Mouse (Mus musculus) heart, adult 2 months (tissue): ENCODE results near the gene Robo1. TPM values are rescaled to one million over a fixed set of nuclear protein-coding genes. Genes with fewer than 3 reads are reported as not detected.

Source experiments
- DNase-seq, 2 experiments: peaks; one replicate each; pipeline ENCODE4 v3.0.0; 2021
- H3K27ac ChIP-seq: fragments of 200-600 bp; 2 replicates; pipeline ENCODE4 v1.8.1; 2022
- H3K27me3 ChIP-seq: fragments of 200-500 bp; 2 replicates; pipeline ENCODE4 v1.6.1; 2012; ENCODE audit warnings: mild to moderate bottlenecking, low read length, inconsistent platforms, mixed read lengths; ENCODE audit not compliant: control insufficient read depth, insufficient read depth
- H3K36me3 ChIP-seq: fragments of 200-500 bp; 2 replicates; pipeline ENCODE4 v1.6.1; 2012; ENCODE audit warnings: low read length, inconsistent platforms; ENCODE audit not compliant: control insufficient read depth, insufficient read depth
- H3K4me1 ChIP-seq: fragments of 200-500 bp; 2 replicates; pipeline ENCODE4 v1.6.1; 2011; ENCODE audit warnings: low read length; ENCODE audit not compliant: control insufficient read depth, insufficient read depth
- H3K4me3 ChIP-seq: fragments of 200-600 bp; 2 replicates; pipeline ENCODE4 v1.8.1; 2022
- H3K79me2 ChIP-seq: fragments of 200-500 bp; replicated peaks from 2 replicates; pipeline ENCODE4 v1.6.1; 2012; ENCODE audit warnings: mild to moderate bottlenecking, inconsistent platforms, low read length, moderate library complexity, mixed read lengths; ENCODE audit not compliant: control insufficient read depth, insufficient read depth
- H3K9ac ChIP-seq: fragments of 200-500 bp; 2 replicates; pipeline ENCODE4 v1.6.1; 2012; ENCODE audit warnings: low read depth, mild to moderate bottlenecking, control low read depth, inconsistent platforms, low read length, mixed read lengths
- CTCF ChIP-seq: fragments of 200-600 bp; IDR thresholded peaks from 2 replicates; pipeline ENCODE4 v1.8.1; 2022; ENCODE audit warnings: antibody characterized with exemption, mild to moderate bottlenecking, moderate library complexity
- EP300 ChIP-seq: fragments of 200-500 bp; IDR thresholded peaks from 2 replicates; pipeline ENCODE4 v1.6.1; 2011; ENCODE audit warnings: low read depth, low read length, control low read depth; ENCODE audit not compliant: insufficient read depth
- POLR2A ChIP-seq: fragments of 200-500 bp; IDR thresholded peaks from 2 replicates; pipeline ENCODE4 v1.6.1; 2011; ENCODE audit warnings: mild to moderate bottlenecking, low read depth, low read length, control low read depth; ENCODE audit not compliant: insufficient read depth
- WGBS: fragments of 180-500 bp; shearing (Covaris S2); methylation state at CpG from one replicate; pipeline ENCODE4 v1.1.7; 2018; 5-methylcytosine and 5-hydroxymethylcytosine counted together
- intact Hi-C: fragments of 180-260 bp; cut with DNase I; formaldehyde crosslinking; loops from one replicate; pipeline ENCODE4 v1.15.1; 2025
- polyA plus RNA-seq: library from polyadenylated mRNA; depleted of rRNA; stranded (reverse); fragments of >200 nt; gene quantifications from 2 replicates; pipeline ENCODE4 v1.2.3, GENCODE M21; 2012
- total RNA-seq, 2 experiments: library from RNA; stranded (reverse); gene quantifications; 2 replicates each; pipeline ENCODE4 v1.2.3; 2021

Gene Robo1
- total and polyA plus RNA-seq, 3 experiments: 0.76 to 1.2 (median 1.1) TPM

GRCm38 (mm10) chr16:72974681-72975080 is 666.6 kb downstream of the Robo1 start:
- WGBS: 95% methylated on average over 4 of the region's 4 CpGs
- no peaks in the 10 kb centered on the region for H3K27me3 ChIP-seq
- H3K27ac ChIP-seq: no peak overlapping the region
- no peaks in the 10 kb centered on the region for H3K36me3 ChIP-seq
- no peak overlapping the region for H3K4me3 ChIP-seq
- no peak overlapping the region for H3K9ac ChIP-seq
- TF ChIP-seq CTCF: no peak
- TF ChIP-seq EP300: no peak
- TF ChIP-seq POLR2A: no peak
- no peaks in the 10 kb centered on the region for H3K4me1 ChIP-seq
- H3K79me2 ChIP-seq: no peaks in the 10 kb centered on the region
- DNase-seq: no peak
- intact Hi-C loops: loop anchor here (5.0 kb wide), 1 partner anchor 312 kb away; no protein-coding TSS in a partner anchor

DNA sequence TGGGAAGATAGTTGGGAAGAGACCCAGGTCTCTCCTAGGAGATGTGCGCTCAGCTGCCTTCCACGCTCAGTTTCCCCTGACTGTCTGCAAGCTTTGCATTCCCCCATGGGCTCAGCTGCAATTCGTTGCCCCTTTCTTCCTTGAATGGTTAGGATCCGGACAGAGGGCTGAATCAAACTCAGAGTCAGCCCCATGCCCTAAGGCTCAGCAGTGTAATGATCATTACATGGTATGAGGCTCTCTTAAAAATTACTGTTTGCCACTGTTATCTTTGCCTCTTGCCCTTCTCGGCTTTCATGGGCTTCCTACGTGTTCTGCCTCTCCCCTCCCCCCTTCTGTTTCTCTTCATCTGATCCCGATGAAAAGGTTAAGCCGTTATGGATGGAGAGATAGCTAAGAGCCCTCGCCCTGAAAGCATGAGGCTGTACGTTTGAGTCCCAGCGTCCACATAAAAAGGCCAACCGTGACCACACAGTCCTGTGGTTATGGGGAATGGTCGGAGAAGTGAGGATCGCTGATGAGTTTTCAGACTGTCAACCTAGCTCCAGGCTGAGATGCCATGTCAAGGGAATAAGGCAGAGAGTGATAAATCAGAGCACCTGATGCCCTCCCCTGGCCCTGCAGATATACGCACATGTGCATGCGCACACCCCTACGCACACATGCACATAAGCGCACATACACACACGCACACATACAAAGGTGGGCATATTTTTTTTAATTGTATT is 668.9 kb downstream of the Robo1 start:
- no peak overlapping the region for H3K27ac ChIP-seq
- H3K27me3 ChIP-seq: no peaks in the 10 kb centered on the region
- 80% methylated on average over 19 of the region's 19 CpGs for WGBS
- no peak overlapping the region for H3K9ac ChIP-seq
- TF ChIP-seq EP300 (no peak), POLR2A (no peak), CTCF (no peak)
- H3K4me1 ChIP-seq: no peaks in the 10 kb centered on the region
- no peaks in the 10 kb centered on the region for H3K36me3 ChIP-seq
- no peak overlapping the region for H3K4me3 ChIP-seq
- no peak for DNase-seq
- intact Hi-C loops: loop anchor here (5.0 kb wide), 1 partner anchor 315 kb away; no protein-coding TSS in a partner anchor
- no peaks in the 10 kb centered on the region for H3K79me2 ChIP-seq

DNA sequence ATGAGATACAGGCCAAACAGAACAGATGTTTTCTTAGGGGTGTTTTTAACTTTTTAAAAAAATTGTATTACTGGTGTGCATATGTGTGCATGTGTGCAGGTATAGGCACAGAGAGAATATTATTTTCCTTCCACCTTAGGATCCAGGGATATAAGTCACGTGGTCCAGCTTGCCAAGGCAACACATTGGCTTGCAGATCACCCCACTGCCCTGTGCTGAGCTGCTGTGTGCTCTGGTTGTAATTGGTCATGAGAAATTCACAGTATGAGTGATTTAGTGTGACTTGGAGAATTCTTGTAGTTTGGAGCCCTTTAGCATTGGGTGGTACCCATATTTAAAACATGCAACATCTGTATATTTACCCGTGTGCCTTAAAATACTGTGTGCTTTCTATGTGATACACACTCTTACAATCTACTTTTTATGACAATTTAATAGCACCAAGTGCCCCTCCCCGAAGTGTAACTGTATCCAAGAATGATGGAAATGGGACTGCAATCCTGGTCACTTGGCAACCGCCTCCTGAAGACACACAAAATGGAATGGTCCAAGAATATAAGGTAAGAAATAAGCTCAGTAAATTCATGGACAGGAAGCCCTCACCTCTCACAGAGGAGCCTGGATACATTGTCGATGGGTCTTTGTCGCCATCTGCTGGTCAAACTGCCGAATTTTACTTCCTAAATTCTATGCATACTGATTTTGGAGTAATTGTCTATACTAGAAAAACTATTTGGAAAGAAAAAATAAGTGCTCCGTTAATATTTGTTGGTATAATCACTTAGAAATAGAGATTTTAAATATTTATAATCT is 671.5 kb downstream of the Robo1 start:
- no peak overlapping the region for H3K9ac ChIP-seq
- no peaks in the 10 kb centered on the region for H3K4me1 ChIP-seq
- H3K79me2 ChIP-seq: no peaks in the 10 kb centered on the region
- WGBS: 25% methylated on average over 8 of the region's 8 CpGs
- intact Hi-C loops: loop anchor here (1.0 to 5.0 kb wide), 4 partner anchors 317 to 761 kb away; no protein-coding TSS in a partner anchor
- no peaks in the 10 kb centered on the region for H3K36me3 ChIP-seq
- DNase-seq: peak; percentile 20 to 59
- peak; percentile 94 for TF ChIP-seq CTCF
- TF ChIP-seq POLR2A: no peak
- TF ChIP-seq EP300: 0 out of 2 replicates have a peak, but pooled peaks have one; percentile 37
- H3K4me3 ChIP-seq: no peak overlapping the region
- no peak overlapping the region for H3K27ac ChIP-seq
- no peaks in the 10 kb centered on the region for H3K27me3 ChIP-seq

GRCm38 (mm10) chr16:72990376-72991167 is 682.5 kb downstream of the Robo1 start:
- Histone ChIP-seq H3K36me3 (no peaks in the 10 kb centered on the region), H3K27ac (no peak overlapping the region), H3K79me2 (no peaks in the 10 kb centered on the region), H3K27me3 (no peaks in the 10 kb centered on the region), H3K4me3 (no peak overlapping the region), H3K4me1 (no peaks in the 10 kb centered on the region), H3K9ac (no peak overlapping the region)
- TF ChIP-seq CTCF (no peak), POLR2A (no peak), EP300 (no peak)
- DNase-seq: no peak
- intact Hi-C loops: no loop called here
- 89% methylated on average over 21 of the region's 21 CpGs for WGBS

- no peaks in the 10 kb centered on the region for H3K79me2 ChIP-seq
- TF ChIP-seq CTCF (no peak), POLR2A (no peak), EP300 (no peak)
- no peak overlapping the region for H3K27ac ChIP-seq
- intact Hi-C loops: no loop called here
- H3K4me3 ChIP-seq: no peak overlapping the region
- 75% methylated on average over 8 of the region's 8 CpGs for WGBS
- DNase-seq: no peak
- H3K4me1 ChIP-seq: no peaks in the 10 kb centered on the region
- no peaks in the 10 kb centered on the region for H3K27me3 ChIP-seq
- no peak overlapping the region for H3K9ac ChIP-seq
- H3K36me3 ChIP-seq: no peaks in the 10 kb centered on the region
Observed at GRCm38 (mm10) chr16:72993189-72993588, 685.1 kb downstream of the Robo1 start.
